Mouse (Mus musculus) megakaryocyte, adult 5-6 weeks (primary cell): ENCODE measurements around the gene Insm1. TPM values are rescaled to one million over a fixed set of nuclear protein-coding genes. Genes with fewer than 3 reads are reported as not detected.
A peak's percentile ranks its signal among the peaks of the same experiment; 100 is the strongest.

ENCODE experiments used
- ATAC-seq: 2 replicates; pipeline ENCODE4 v1.8.0; 2016; ENCODE audit warnings: mild to moderate bottlenecking, inconsistent platforms; ENCODE audit not compliant: poor library complexity, severe bottlenecking
- total RNA-seq, 2 experiments: library from RNA; stranded (forward) in 1 of 2; stranded (reverse) in 1 of 2; fragments of 153-499, 151-499 nt in 1 of 2; fragments of 221-1000, 200-1000 nt in 1 of 2; gene quantifications; 2 replicates each; pipeline versions ENCODE4 v1.2.3 to v1.2.4; 2015 to 2017

Insm1 gene
- total RNA-seq (2015) (not detected in 2 replicates), total RNA-seq (2017) (not detected in 2 replicates)

DNA sequence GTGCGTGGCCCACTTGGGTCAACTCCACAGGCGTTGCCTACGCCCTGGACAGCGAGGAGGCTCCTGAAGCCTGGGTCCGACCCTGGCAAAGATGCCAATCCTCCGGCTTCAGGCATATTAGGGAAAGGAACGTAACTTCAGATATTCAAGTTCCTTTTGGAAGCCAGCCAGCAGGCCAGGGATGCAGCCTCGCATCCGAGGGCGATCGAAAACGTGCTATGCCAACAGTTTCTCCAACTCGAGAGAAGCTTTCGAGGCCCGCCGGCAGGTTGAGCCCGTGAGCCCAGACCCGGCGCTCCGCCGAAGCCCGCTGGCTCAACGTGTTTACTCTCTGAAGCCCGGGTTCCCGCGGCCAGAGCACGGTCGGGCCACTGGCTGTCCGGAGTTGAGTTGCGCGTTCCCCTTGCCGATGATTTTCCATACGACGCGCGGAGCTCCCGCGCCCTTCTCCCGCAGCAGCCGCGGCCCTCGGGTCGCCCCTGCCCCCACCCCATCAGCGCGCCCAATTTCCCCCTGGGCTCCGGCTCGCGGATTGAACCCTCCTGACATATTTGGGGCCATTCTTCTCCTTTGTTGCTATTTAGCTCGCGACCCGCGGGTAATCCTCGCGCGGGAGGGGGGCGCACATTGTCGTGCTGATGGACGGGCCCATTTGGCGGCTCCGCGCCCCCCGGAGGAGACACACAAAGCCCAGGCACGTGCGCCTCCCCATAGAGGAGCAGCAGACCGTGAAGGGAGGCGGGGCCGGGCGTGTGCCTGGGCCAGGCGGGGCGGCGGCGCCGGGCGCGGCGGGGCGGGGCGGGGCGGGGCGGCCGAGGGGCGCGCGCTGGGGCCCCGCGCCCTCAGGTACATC, at the start of gene Insm1:
Gene Insm1, plus strand, starts transcription at position 846 of the 853 bp plus-strand sequence.
- ATAC-seq = no peak

DNA sequence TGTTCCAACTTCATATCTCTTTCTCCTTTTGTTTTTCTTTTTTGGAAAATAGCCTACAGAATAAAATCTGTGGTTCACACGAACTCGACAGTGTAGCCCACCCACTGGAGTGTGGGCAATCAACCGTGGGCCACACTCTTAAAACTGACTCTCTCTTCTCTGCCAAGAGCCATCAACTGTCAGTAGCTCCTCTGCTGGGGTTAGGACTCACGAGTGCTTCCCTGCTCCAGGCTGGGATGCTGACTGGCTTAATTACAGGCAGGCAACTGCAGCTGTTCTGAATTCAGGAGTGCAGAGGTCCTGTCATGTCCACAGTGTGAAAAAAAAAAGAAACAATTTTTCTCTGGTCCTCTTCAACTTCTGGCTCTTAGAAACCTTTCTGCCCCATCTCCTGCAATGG, 49.6 kb upstream of the Insm1 start:
- ATAC-seq = no peak

DNA sequence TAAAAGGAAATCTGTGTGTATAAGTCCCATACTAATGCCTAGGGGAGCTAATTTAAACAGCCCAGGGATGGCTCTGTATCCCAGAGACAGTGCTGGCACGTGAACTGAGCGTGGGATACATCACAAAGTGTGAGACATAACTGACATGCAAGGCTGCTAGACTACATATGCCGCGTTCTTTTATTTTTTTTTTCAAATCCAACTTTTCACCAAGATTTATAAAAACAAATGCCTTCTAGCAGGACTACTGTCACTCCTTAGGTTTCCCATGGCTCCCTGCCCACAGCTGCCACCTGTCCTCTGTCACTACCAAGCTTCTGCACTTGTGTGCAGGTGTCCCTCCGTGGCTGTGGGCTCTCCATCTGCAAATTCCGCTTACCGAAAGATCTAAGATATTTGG, 47.5 kb upstream of the Insm1 start:
- ATAC-seq = no peak

DNA sequence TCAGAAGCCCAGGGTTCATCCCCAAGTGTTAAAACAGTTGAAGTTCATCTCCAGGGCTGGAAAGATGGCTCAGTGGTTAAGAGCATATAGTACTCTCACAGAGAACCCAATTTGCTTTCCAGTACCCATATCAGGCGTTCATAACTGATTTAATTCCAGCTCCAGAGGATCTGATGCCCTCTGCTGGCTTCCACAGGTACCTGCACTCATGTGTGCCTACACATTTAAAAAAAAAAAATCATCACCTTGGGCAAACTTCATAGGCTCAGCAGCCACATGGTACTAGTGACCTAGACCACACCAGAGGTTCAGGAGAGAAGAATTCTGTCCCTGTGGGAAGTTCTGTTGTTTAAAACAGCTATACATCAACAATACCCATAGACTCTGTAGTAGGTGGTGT, 43.0 kb upstream of the Insm1 start:
- no peak for ATAC-seq

DNA sequence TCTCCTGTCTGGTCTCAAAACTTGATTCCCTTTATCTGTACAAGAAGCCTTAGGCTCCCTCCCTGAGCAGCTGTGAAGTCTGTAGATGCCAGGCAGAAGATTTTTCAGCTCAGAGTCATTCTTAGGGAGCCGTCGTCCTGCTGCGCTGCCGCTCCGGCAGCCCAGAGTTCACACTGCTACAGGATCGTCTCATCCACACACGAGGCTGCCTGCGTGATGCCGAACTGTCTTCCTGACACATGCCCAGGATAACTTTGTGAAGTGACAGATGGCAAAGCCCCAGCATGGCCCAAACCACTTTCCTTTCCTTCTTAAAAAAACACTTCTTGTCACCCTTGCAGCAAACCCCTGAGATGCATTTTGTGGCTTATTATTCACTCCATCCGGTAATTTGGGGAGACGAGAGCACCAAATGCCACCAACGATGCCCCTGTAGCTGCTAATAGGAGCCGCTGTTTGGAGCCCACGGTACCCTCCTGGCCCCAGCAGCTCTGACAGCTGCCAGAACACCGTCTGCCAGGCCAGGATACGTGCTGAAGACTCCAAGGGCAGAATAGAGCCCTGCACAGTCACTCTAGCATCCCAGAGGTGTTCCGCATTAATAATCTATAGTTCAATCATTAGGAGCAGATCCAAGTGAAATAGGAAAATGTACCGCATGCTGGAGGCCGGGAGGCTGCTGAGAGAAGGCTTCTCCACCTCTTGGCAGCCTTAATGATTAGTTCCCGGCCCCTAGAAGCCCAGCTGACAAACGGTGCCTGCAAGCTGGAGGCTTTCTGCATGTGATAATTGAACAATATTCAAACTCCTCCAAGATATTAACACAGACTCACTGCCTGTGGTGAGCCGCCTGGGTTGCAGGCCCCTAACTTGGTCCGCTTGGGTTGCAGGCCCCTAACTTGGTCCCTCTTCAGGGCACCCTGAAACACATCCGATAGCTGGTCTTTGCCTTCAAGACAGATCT, 37.6 kb upstream of the Insm1 start:
- ATAC-seq = no peak

DNA sequence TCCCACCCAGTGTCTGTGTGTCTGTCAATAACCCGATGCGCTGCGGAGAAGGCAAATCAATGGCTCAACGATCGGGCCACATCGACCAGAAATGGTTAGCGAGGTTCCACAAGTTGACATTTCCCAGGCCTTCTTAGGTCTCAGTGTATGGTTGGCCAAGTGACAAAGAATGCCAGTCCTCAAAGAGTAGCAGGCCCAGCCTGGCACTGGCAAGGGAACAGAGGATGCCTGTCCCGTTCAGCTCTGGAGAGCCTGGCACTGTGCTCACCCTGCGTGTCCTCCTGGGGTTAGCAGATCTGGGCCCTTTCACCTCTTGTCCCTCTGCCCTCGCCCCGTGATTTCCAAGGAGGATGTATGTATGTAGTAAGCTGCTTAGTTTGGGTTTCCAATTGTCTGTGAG, 25.6 kb upstream of the Insm1 start:
- ATAC-seq = no peak

DNA sequence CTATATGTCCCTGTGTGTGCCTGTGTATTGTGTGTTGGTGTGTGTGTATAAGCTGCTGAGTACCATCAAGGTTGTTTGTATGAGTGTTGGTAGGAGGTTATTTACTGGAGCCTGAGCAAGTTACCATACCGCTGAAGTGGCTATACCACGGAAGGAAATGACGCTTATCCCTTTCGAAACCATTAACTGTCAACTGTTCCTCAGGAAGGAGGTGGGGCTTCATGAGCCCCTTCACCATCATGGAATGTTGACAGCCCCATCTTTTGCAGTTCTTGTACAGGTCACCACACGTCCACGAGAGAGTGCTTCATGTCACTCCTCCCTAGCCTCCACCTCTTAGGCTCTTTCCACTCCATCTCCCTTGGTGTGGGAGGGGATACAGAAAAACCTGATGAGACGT, 23.8 kb upstream of the Insm1 start:
- peak; percentile 91 for ATAC-seq

DNA sequence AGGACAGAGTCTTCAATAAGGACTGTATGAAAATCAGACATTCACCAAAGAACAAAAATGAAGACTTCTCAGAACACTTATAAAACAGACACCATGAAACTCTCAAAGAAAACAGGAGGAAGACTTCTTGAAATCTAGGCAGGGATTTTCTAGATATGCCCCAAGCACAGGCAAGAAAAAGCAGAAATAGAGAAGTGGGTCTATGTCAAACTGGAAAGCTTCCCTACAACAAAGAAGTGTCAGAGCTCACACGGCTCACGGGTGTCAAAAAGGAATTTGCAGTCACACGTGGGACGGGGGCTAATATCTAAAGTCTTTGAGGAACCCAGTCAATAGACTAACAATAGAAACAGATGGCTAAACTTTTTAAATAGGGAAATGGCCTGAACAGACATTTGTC, 10.8 kb upstream of the Insm1 start:
- no peak for ATAC-seq

DNA sequence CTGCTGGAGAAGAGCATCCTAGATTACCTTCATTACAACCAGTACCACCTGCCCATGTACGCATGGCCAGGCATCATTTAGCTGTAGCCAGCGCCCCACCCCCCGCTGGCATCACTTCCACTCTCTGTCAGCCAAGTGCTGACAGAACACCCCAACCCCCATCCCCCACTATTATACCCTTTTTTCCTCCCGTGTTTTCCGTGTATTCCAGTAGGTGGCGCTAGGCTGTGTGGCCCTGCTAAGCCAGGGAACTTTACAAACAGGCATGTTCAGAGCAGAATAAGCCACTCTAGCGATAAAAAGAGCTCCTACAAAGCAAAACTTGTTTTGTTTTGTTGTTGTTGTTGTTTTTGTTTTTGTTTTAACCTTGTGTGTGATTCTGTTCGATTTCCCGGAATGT, 7.0 kb upstream of the Insm1 start:
- peak; percentile 85 for ATAC-seq

DNA sequence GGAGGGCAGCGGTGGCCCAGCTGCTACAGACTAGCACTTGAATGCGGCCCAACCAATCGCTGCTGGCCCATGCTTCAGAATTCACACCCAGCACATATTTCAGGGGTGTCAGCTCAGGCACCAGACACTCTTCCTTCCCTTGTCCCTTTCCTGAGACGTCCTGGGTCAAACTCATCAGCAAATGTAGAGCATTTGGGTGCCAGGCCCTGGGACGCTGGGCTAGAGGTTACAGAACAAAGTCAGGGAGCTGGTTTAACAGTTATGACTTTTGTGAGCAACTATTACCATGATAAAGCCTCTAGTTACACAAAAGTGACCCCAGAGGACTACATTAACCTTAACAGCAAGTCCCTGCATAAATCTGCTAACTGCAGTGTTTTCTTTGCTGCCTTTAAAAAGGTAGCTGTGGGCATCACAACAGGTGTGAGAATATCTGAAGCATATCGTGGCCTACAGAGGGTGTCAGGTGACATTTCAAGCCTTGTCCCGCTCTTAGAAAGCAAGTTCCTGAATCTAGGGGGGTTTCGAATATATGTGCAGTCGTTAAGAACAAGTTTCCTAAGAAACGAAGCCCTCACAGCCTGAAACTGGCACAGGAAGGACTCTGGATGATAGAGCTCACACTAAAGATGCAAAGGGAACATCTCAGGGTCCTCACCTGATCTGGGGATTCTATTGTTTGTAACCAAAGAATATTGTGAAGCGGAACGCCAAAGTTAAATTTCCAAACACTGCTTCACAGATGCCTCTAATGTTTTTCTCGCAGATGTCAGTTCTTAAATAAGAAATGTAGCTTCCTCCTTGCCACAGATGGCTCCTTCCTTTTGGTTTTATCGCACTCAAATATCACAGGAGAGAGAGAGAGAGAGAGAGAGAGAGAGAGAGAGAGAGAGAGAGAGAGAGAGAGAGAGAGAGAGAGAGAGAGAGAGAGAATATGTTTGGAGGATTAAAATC, 5.3 kb upstream of the Insm1 start:
- no peak for ATAC-seq

DNA sequence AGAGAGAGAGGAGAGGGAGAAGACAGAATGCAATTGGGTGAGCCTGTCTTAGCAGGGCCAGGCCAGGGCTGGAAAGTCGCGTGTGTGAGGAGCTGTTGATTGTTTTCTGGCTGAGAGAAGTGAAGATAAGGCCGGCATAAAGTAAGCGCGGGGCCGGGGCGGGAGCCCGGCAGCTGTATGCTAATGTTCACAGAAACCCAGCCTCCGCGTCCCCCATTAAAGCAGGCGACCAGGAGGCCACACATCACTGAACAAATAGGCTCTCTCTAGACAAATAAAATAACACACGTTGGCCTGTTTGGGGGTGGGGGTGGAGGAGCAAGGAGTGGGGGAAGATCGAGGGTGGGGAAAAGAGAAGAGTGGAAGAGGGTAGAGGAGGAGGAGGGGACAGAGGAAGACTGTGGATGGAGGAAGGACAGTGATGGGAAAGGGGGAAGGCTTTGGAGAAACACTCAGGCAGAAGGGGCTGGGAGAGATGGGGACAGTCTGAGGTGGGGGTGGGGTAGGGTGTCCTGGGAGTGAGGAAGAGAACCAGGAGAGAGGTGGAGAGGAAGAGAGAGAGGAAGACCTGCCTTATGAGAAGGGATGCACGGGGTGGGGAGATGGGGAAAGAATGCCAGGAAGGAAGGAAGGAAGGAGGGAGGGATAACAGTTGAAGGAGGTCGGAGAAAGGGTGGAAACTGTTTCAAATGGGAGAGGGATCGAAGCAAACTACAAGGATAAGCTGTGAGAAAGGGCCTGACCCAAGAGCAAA, 4.3 kb upstream of the Insm1 start:
- no peak for ATAC-seq

DNA sequence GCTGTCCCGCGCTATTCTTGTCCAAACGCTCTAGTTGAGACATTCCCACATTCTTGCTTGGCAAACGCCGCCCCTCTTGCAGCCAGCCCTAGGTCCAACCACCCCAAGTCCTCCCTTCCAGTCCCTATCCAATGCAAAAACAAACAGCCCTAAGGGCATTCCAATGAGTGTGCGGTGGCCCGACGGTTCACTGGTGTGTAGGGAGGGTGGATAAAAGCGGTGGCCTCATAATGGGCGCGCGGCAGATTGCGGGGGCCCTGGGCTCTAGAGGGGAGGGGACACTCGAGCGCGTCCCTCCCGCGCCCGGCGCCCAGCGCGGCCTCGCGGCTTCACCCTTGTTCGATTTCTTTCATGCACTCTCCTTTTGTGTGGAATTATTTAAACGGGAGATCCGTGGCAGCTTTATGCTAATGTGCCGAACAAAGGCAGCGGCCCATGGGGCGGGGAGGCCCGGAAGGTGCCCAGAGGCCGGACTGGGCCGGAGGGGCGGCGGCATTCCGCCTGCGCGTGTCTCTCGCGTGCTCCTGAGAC, 3.5 kb upstream of the Insm1 start:
- ATAC-seq = no peak

DNA sequence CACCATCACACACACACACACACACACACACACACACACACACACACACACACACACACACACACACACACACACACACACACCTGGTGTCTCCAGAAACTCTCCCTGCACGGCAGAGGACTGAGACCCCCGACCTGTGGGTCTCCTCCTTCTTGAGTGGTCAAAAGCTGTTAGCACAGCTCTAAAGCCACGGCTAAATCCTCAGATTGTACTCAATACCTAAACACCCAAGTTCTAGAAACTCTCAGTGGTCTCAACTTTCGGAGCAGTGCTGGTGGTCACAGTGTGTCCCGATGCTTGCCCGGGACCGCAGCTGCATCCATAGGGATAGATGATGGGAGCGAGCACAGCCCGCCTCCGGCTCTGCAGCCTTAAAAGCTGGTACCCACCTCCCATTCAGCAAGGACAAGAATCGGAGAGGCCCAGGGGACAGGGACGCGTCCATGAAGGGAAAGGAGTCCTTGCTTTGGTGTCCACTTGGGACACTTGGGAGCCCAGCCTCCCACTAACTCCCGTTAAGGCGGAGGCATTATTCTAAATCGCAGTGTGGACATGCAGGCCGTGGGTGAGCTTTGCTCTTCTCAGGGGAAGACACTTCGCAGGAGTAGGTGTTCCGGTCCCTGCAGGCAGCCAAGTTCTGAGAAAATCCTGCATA, 2.7 kb upstream of the Insm1 start:
- ATAC-seq = no peak

DNA sequence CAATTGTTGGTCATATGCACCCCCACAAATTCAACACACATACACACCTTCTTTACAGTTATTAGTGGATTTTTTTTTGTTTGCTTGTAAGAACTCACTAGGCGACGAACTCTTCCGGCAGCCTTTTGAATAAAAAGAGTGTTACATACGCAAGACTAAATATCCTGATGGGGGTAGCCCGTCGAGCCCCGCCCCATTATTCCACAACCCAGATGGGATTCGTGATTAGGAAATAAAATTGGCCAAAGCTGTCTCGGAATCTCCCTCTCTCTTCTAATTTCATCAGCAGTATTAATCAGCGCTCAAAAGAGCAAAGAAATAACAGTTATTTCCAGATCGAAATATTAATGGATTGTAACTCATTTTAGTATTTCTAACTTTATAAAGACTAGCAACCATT, 1.9 kb upstream of the Insm1 start:
- no peak for ATAC-seq

DNA sequence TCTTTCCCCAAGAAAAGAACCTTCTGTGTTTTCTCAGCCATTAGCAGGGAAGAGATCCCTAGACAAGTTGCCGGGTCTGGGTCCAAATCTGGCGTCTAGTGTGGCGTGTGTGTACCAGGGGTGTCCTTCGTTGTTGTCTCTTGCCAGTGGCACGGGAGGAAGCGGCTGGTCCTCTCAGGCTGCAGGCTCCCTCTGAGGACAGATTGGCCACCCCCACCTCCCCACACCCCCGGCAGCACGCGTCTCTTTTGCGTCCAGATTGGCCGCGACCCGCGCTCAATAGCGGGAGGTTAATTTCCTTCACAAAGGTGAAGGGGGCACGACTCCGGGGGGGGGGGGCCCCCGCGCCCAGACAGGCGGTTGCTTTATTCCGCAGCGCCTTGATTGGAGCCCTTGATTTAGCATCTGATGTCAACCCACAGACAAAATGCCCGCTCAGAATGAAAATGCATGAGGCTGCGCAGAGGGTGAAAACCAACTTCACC, 1.1 kb upstream of the Insm1 start:
- no peak for ATAC-seq

DNA sequence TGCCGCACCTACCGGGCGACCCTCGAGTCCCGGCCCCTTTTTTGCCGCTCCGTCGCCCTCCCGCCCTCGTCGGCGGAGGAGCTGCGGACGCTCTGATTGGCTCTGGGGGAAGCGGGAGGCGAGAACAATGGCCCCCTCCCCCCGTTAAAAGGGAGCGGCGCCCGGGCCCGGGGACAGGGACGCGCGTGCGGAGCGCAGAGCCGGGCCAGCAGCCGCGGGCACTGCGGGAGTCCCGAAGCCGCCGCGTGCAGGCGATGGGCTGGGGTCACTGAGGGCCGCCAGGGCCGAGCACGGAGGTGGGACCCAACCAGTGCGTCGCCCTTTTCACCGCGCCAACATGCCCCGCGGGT, 183 bp downstream of the Insm1 start:
- ATAC-seq = no peak

DNA sequence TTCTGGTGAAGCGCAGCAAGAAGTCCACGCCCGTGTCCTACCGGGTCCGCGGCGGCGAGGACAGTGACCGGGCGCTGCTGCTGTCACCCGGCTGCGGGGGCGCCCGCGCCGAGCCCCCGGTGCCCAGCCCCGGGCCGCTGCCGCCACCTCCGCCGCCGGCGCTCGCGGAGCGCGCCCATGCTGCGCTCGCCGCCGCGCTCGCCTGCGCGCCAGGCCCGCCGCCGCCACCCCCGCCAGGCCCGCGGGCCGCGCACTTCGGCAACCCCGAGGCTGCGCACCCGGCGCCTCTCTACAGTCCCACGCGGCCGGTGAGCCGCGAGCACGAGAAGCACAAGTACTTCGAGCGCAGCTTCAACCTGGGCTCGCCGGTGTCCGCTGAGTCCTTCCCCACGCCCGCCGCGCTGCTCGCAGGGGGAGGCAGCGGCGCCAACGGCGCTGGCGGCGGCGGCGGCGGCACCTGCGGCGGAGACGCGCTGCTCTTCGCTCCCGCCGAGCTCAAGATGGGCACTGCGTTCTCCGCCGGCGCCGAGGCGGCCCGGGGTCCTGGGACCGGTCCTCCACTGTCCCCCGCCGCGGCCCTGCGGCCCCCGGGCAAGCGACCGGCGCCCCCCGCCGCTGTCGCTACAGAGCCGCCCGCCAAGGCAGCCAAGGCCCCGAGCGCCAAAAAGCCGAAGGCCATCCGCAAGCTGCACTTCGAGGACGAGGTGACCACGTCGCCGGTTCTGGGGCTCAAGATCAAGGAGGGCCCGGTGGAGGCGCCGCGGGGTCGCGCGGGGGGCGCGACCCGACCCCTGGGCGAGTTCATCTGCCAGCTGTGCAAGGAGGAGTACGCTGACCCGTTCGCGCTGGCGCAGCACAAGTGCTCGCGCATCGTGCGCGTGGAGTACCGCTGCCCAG, 806 bp downstream of the Insm1 start:
- ATAC-seq = no peak
